Mouse (Mus musculus) forebrain, embryonic 14.5 days (tissue): ENCODE measurements around the gene Gramd1c. TPM values are rescaled to one million over a fixed set of nuclear protein-coding genes. Genes with fewer than 3 reads are reported as not detected.

Experiments used
- ATAC-seq: fragments of 200-750 bp; cut with Nextera tagmentation; 2 replicates; pipeline ENCODE4 v1.8.0; 2017; ENCODE audit warnings: mild to moderate bottlenecking, moderate library complexity
- DNase-seq: peaks from one replicate; pipeline ENCODE4 v3.0.0-alpha.2; 2015; ENCODE audit warnings: low spot score
- H3K27ac ChIP-seq: fragments of 300-500 bp; sonication (generic); 2 replicates; pipeline ENCODE4 v1.5.1; 2014; ENCODE audit warnings: low read depth, mild to moderate bottlenecking, control low read depth, low read length, moderate library complexity
- H3K27me3 ChIP-seq: fragments of 300-500 bp; sonication (generic); replicated peaks from 2 replicates; pipeline ENCODE4 v1.6.1; 2014; ENCODE audit warnings: low read length, control low read depth, mixed read lengths; ENCODE audit not compliant: control insufficient read depth, insufficient read depth
- H3K36me3 ChIP-seq: fragments of 300-500 bp; sonication (generic); 2 replicates; pipeline ENCODE4 v1.6.1; 2014; ENCODE audit warnings: low read length, control low read depth; ENCODE audit not compliant: control insufficient read depth, insufficient read depth
- H3K4me1 ChIP-seq: fragments of 300-500 bp; sonication (generic); 2 replicates; pipeline ENCODE4 v1.6.1; 2014; ENCODE audit warnings: antibody characterized with exemption, low read length, control low read depth; ENCODE audit not compliant: control insufficient read depth, insufficient read depth
- H3K4me2 ChIP-seq: fragments of 300-500 bp; sonication (generic); 2 replicates; pipeline ENCODE4 v1.6.1; 2014; ENCODE audit warnings: mild to moderate bottlenecking, control low read depth, low read length
- H3K4me3 ChIP-seq: fragments of 300-500 bp; sonication (generic); 2 replicates; pipeline ENCODE4 v1.5.1; 2014; ENCODE audit warnings: low read depth, low read length, control low read depth
- H3K9ac ChIP-seq: fragments of 300-500 bp; sonication (generic); 2 replicates; pipeline ENCODE4 v1.6.1; 2014; ENCODE audit warnings: mild to moderate bottlenecking, low read length, control low read depth, moderate library complexity
- H3K9me3 ChIP-seq: fragments of 300-500 bp; sonication (generic); replicated peaks from 2 replicates; pipeline ENCODE4 v1.6.1; 2016; ENCODE audit warnings: low read length, control low read depth, mixed read lengths; ENCODE audit not compliant: control insufficient read depth
- WGBS: fragments of 180-500 bp; shearing (Covaris S2); extraction: QIAGEN DNeasy Blood & Tissue Kit; methylation state at CpG from one replicate; pipeline ENCODE4 v1.1.7; 2014; 5-methylcytosine and 5-hydroxymethylcytosine counted together
- polyA plus RNA-seq: library from polyadenylated mRNA; unstranded; fragments of >200 nt; fragmentation: Nextera tagmentation; extraction: Ambion mirVana; gene quantifications from 2 replicates; pipeline ENCODE4 v1.2.1, GENCODE M21; 2014

The Gramd1c gene
- polyA plus RNA-seq, 1 experiment from 2014 or later = 2.3 TPM

DNA sequence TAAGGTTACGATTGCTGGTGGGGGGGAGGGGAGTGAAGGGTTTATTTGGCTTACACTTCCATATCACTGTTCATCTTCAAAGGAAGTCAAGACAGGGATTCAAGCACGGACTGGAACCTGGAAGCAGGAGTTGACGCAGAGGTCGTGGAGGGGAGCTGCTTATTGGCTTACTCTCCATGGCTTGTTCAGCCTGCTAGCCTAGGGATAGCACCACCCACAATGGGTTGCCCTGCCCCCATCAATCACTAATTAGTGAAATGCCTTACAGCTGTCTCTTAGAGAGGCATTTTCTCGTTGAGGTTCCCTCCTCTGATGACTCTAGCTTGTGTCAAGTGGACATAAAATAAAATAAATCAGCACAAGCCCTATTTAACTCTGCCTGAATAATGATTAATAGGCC, 52.1 kb downstream of the Gramd1c start:
- Histone ChIP-seq H3K9me3 (no peaks in the 10 kb centered on the region), H3K4me1 (no peaks in the 10 kb centered on the region), H3K4me2 (no peak overlapping the region), H3K9ac (no peak overlapping the region), H3K4me3 (no peak overlapping the region), H3K36me3 (no peaks in the 10 kb centered on the region), H3K27ac (no peak overlapping the region), H3K27me3 (no peaks in the 10 kb centered on the region)
- DNase-seq (no peak), ATAC-seq (no peak)
- 71% methylated on average over 5 of the region's 5 CpGs for WGBS

DNA sequence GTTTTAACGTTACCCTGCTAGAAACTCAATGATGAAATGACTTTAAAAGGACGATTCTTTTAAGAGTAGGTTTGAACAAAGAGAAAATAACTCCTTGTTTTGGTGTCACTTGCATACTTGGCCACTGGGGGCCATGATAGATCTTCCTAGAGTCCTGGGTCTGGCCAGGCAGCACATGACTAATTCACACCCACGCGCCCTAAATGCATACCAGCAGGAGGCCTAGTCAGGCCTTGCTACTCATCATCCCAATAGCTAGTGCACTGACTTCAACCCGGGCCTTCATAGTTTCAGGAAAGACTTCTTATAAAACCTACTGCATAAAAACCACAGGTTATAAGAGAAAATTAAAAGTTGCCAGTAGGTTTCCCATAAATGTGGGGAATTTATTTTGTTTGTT, 61.1 kb downstream of the Gramd1c start:
- no peak overlapping the region for H3K4me2 ChIP-seq
- H3K9ac ChIP-seq = no peak overlapping the region
- WGBS = 79% methylated on average over 5 of the region's 5 CpGs
- no peaks in the 10 kb centered on the region for H3K36me3 ChIP-seq
- no peak overlapping the region for H3K4me3 ChIP-seq
- no peaks in the 10 kb centered on the region for H3K27me3 ChIP-seq
- no peaks in the 10 kb centered on the region for H3K9me3 ChIP-seq
- no peak overlapping the region for H3K27ac ChIP-seq
- ATAC-seq (no peak), DNase-seq (no peak)
- no peaks in the 10 kb centered on the region for H3K4me1 ChIP-seq

DNA sequence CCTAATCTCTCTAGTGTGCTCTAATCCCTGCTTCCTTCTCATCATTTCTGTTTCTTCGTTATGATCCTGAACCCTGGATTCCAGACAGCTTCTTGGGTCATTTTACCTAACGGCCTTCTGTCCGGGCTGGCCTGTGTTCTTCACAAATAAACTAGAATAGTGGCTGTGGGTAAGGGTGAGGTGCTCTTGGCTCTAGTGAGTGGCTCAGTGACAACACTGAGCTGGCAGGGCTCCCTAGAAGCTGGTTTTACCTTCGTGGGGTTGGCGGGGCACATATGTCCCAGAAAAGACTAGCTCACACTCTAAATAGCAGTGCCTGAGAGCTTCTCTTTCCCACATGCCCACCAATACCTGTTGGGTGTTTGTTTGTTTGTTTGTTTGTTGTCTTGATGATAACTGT, 63.6 kb downstream of the Gramd1c start:
- Histone ChIP-seq H3K27me3 (no peaks in the 10 kb centered on the region), H3K36me3 (no peaks in the 10 kb centered on the region), H3K9ac (no peak overlapping the region), H3K4me2 (no peak overlapping the region), H3K27ac (no peak overlapping the region), H3K4me1 (no peaks in the 10 kb centered on the region), H3K4me3 (no peak overlapping the region), H3K9me3 (no peaks in the 10 kb centered on the region)
- WGBS = 70% methylated on average over 5 of the region's 5 CpGs
- ATAC-seq (no peak), DNase-seq (no peak)

DNA sequence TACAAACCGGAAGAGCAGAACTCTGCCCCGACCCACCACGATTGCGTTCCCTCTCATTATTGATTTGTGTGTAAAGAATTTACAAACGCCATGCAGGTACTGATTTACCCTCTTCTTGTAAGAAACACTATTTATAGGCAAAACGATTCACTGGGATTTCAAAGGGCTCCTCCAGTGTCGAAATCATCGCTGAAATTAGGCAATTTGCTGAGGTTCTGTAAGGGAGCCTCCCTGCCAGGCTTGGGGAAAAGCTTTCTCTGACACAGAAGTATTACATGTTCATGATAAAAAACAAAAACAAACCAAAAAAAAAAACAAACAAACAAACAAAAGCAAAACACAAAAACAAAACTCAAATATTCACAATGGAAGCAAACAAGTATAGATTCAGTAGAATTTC, 64.0 kb downstream of the Gramd1c start:
- no peak for DNase-seq
- H3K27me3 ChIP-seq = no peaks in the 10 kb centered on the region
- 77% methylated on average over 8 of the region's 8 CpGs for WGBS

DNA sequence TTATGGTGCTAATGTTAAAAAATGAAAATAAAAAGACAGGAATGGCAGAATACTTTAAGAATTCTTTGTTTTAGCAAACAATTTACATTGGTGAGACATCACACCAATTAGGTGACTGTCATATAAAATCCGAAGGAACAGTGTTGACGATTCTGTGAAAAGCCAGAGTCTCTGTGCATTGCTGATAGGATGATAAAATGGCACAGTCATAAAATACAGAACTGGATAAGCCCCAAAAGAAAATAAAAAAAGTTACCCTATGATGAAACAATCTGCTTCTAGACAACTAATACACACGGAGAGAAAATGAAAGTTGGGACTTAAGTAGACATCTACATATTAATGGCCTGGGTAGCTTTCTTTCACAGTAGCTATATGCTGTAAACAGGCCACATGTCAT, 68.5 kb downstream of the Gramd1c start:
- H3K36me3 ChIP-seq = no peaks in the 10 kb centered on the region
- WGBS = 87% methylated on average over 3 of the region's 3 CpGs
- DNase-seq = no peak
- no peak overlapping the region for H3K27ac ChIP-seq
- no peaks in the 10 kb centered on the region for H3K9me3 ChIP-seq
- H3K4me3 ChIP-seq = no peak overlapping the region
- no peak overlapping the region for H3K4me2 ChIP-seq
- H3K27me3 ChIP-seq = no peaks in the 10 kb centered on the region
- ATAC-seq = no peak
- no peaks in the 10 kb centered on the region for H3K4me1 ChIP-seq
- no peak overlapping the region for H3K9ac ChIP-seq

More for the DNA sequence above, 64.0 kb downstream of the Gramd1c start:
- Histone ChIP-seq H3K36me3 (no peaks in the 10 kb centered on the region), H3K27ac (no peak overlapping the region), H3K9ac (no peak overlapping the region), H3K4me3 (no peak overlapping the region), H3K4me1 (no peaks in the 10 kb centered on the region), H3K9me3 (no peaks in the 10 kb centered on the region), H3K4me2 (no peak overlapping the region)
- no peak for ATAC-seq

DNA sequence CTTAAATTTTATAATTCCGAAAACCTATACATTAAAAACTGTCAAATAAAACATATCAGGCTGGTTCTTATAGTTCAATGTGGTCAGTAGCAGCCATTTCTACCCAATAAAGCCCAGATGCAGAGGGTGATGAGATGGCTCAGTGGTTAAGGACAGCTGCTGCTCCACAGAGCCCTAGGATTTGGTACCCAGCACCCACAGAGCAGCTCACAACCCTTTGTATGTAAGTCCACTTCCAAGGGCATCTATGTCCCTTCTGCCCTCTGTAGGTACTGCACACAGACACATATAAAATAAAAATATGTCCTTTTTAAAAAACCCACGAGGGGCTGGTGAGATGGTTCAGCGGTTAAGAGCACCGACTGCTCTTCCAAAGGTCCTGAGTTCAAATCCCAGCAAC, 76.8 kb downstream of the Gramd1c start:
- no peaks in the 10 kb centered on the region for H3K36me3 ChIP-seq
- no peak for DNase-seq

DNA sequence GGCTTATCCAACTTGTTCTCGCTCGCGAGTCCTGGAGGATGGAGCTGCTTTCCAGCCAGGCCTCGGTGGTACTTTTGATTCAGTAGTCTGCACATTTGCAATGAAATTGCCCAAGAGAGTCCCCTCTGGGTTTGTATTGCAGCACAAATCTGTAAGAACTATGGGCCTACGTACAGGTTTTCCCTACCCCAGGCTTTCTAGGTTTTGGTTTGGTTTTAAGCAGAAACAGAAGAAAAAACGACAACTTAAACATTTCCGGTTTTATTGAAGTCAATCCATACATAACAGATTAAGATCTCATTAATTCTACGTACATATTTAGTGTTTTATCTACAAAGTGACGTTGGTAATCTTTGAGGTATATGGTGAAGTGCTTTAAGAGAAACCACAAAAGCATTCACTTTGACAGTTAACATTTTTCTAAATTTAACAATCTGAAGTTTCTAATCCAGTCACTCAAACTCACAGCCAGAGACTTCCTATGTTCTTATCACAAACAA, 83.0 kb downstream of the Gramd1c start:
- Histone ChIP-seq H3K27me3 (no peaks in the 10 kb centered on the region), H3K36me3 (no peaks in the 10 kb centered on the region), H3K9ac (peak overlapping the region; percentile 66), H3K4me2 (peak overlapping the region; percentile 99), H3K27ac (no peak overlapping the region), H3K9me3 (no peaks in the 10 kb centered on the region), H3K4me1 (peaks cover 3% of the 10 kb centered on the region; the same call in 1 of the 2 replicates), H3K4me3 (peak overlapping the region; percentile 70)
- ATAC-seq (no peak), DNase-seq (no peak)
- whole genome bisulfite sequencing = 30% methylated on average over 9 of the region's 9 CpGs

More for the DNA sequence above, 76.8 kb downstream of the Gramd1c start:
- 95% methylated on average over 4 of the region's 4 CpGs for WGBS
- Histone ChIP-seq H3K9ac (no peak overlapping the region), H3K27ac (no peak overlapping the region), H3K4me2 (no peak overlapping the region), H3K4me3 (no peak overlapping the region), H3K4me1 (no peaks in the 10 kb centered on the region), H3K27me3 (no peaks in the 10 kb centered on the region), H3K9me3 (no peaks in the 10 kb centered on the region)
- no peak for ATAC-seq

DNA sequence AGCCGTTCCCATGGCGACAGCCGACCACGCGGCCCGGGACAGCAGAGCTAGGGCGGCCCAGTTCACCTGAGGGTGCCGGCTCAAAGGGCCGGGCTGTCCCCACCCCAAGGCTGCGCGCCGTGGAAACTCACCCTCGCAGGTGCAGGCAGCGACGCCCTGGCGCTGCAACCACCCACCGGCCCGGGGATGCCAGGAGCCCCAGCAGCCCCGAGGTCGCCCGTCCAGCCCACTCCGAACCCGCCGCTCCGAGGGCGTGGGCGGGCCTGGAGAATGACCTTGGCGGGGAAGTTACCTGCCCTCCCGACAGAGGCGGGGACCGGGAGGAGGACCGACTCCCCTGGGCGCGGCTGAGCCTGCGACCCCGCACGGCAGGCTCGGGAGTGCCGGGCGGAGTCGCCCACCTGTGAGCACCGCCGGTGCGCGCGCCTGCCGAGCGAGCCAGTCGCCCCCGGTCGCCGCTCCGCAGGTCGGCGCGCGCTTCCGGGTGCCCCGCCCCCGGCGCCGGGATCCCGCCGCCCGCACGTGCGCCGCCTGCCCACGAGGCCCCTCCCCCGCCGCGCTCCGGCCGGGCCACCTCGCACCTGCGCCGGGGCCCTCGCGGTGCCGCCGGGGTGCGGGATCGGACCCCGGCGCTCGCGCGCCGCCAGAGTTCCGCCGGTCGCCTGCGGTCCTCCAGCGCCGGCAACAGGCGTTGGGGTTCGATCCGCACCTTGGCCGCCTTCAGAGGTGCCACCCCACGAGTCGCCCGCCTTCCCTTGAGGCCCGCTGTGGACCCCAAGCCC, 83.6 kb downstream of the Gramd1c start, which contains the start of gene Zdhhc23:
Gene Zdhhc23 (minus strand): TSS at position 464 of the 782 bp plus-strand sequence.
- DNase-seq (peak; percentile 23), ATAC-seq (peak; percentile 79)
- peaks cover 3% of the 10 kb centered on the region; the same call in 1 of the 2 replicates for H3K4me1 ChIP-seq
- H3K27ac ChIP-seq = no peak within 1 kb of the TSS
- peak within 1 kb of the TSS; percentile 99 for H3K4me2 ChIP-seq
- WGBS = under 1% methylated on average over 94 of the region's 103 CpGs
- no peaks in the 10 kb centered on the region for H3K27me3 ChIP-seq
- no peaks in the 10 kb centered on the region for H3K36me3 ChIP-seq
- H3K4me3 ChIP-seq = peak within 1 kb of the TSS; percentile 70
- no peaks in the 10 kb centered on the region for H3K9me3 ChIP-seq
- H3K9ac ChIP-seq = peak within 1 kb of the TSS; percentile 66

DNA sequence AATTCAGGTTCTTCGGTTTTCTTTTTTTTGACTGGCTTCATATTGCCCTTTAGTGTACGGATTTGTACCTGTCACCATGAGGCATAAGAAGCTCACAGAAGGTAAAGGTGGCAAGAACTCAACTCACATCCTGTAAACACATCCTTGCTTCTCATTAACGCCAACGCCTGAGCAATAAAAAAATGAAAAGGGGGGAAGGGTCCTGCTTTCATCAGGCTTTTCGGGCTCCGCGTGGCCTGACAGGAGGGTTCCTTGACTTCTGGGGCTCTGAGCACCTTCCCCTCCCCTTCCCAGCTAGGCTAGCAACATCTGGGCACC, 84.2 kb downstream of the Gramd1c start:
- Histone ChIP-seq H3K4me1 (peaks cover 3% of the 10 kb centered on the region; the same call in 1 of the 2 replicates), H3K9ac (peak overlapping the region; percentile 66), H3K9me3 (no peaks in the 10 kb centered on the region)

More for the DNA sequence above, 84.2 kb downstream of the Gramd1c start:
- no peak overlapping the region for H3K27ac ChIP-seq
- ATAC-seq = no peak
- peak; percentile 24 for DNase-seq
- WGBS = 18% methylated on average over 7 of the region's 7 CpGs
- H3K4me2 ChIP-seq = peak overlapping the region; percentile 99
- peak overlapping the region; percentile 70 for H3K4me3 ChIP-seq
- no peaks in the 10 kb centered on the region for H3K27me3 ChIP-seq
- H3K36me3 ChIP-seq = no peaks in the 10 kb centered on the region
